Mouse (Mus musculus) liver, embryonic 13.5 days (tissue): Measurements from ENCODE around the gene Evl. TPM values are rescaled to one million over a fixed set of nuclear protein-coding genes. Genes with fewer than 3 reads are reported as not detected.

Experiments
- ATAC-seq: fragments of 200-750 bp; cut with Nextera tagmentation; 2 replicates; pipeline ENCODE4 v1.8.0; 2017; ENCODE audit warnings: low read depth, mild to moderate bottlenecking, moderate number of reproducible peaks, moderate library complexity
- DNase-seq: peaks from one replicate; pipeline ENCODE4 v3.0.0; 2022
- H3K27ac ChIP-seq: fragments of 300-500 bp; sonication (generic); 2 replicates; pipeline ENCODE4 v1.5.1; 2015; ENCODE audit warnings: moderate library complexity, mild to moderate bottlenecking, inconsistent platforms
- H3K27me3 ChIP-seq: fragments of 300-500 bp; sonication (generic); 2 replicates; pipeline ENCODE4 v1.6.1; 2015; ENCODE audit warnings: mild to moderate bottlenecking, inconsistent platforms
- H3K36me3 ChIP-seq: fragments of 300-500 bp; sonication (generic); 2 replicates; pipeline ENCODE4 v1.6.1; 2015; ENCODE audit warnings: mild to moderate bottlenecking, inconsistent platforms
- H3K4me1 ChIP-seq: fragments of 300-500 bp; sonication (generic); replicated peaks from 2 replicates; pipeline ENCODE4 v1.6.1; 2015; ENCODE audit warnings: inconsistent platforms
- H3K4me2 ChIP-seq: fragments of 300-500 bp; sonication (generic); 2 replicates; pipeline ENCODE4 v1.6.1; 2015; ENCODE audit warnings: inconsistent platforms, mild to moderate bottlenecking, moderate library complexity
- H3K4me3 ChIP-seq: fragments of 300-500 bp; sonication (generic); replicated peaks from 2 replicates; pipeline ENCODE4 v1.5.1; 2015; ENCODE audit warnings: mild to moderate bottlenecking, inconsistent platforms
- H3K9ac ChIP-seq: fragments of 300-500 bp; sonication (generic); 2 replicates; pipeline ENCODE4 v1.6.1; 2015; ENCODE audit warnings: mild to moderate bottlenecking, inconsistent platforms
- H3K9me3 ChIP-seq: fragments of 300-500 bp; sonication (generic); replicated peaks from 2 replicates; pipeline ENCODE4 v1.6.1; 2016; ENCODE audit warnings: inconsistent platforms
- WGBS: fragments of 180-500 bp; shearing (Covaris S2); methylation state at CpG from one replicate; pipeline ENCODE4 v1.1.7; 2015; ENCODE audit not compliant: insufficient replicate concordance; 5-methylcytosine and 5-hydroxymethylcytosine counted together
- polyA plus RNA-seq: library from polyadenylated mRNA; unstranded; fragments of >200 nt; fragmentation: Nextera tagmentation; extraction: Ambion mirVana; gene quantifications from 2 replicates; pipeline ENCODE4 v1.2.1, GENCODE M21; 2015

Evl gene
- polyA plus RNA-seq, 1 experiment from 2014 or later: 10.4 TPM

- Histone ChIP-seq H3K9ac (no peak overlapping the region), H3K4me3 (no peak overlapping the region), H3K27ac (no peak overlapping the region), H3K4me1 (no peaks in the 10 kb centered on the region; the same call in 1 of the 2 replicates), H3K9me3 (no peaks in the 10 kb centered on the region), H3K27me3 (no peaks in the 10 kb centered on the region), H3K36me3 (peaks cover 8% of the 10 kb centered on the region; the same call in 1 of the 2 replicates), H3K4me2 (no peak overlapping the region)
- WGBS: 70% methylated on average over 4 of the region's 4 CpGs
- no peak for DNase-seq
- ATAC-seq: no peak
Measured at GRCm38 (mm10) chr12:108678366-108678765, 123.8 kb downstream of the Evl start.

- no peak overlapping the region for H3K9ac ChIP-seq
- H3K27ac ChIP-seq: no peak overlapping the region
- H3K4me2 ChIP-seq: no peak overlapping the region
- no peak overlapping the region for H3K4me3 ChIP-seq
- no peak for DNase-seq
- WGBS: 82% methylated on average over 8 of the region's 8 CpGs
- H3K36me3 ChIP-seq: peaks cover 13% of the 10 kb centered on the region; the same call in 1 of the 2 replicates
- no peak for ATAC-seq
- no peaks in the 10 kb centered on the region for H3K27me3 ChIP-seq
- H3K9me3 ChIP-seq: no peaks in the 10 kb centered on the region
- no peaks in the 10 kb centered on the region for H3K4me1 ChIP-seq
Measured at GRCm38 (mm10) chr12:108680861-108681260, 126.3 kb downstream of the Evl start.

GRCm38 (mm10) chr12:108682240-108683023, 127.9 kb downstream of the Evl start:
- Histone ChIP-seq H3K4me1 (no peaks in the 10 kb centered on the region), H3K9me3 (no peaks in the 10 kb centered on the region), H3K36me3 (peaks cover 13% of the 10 kb centered on the region; the same call in 1 of the 2 replicates), H3K27me3 (no peaks in the 10 kb centered on the region), H3K9ac (no peak overlapping the region), H3K4me2 (no peak overlapping the region), H3K27ac (no peak overlapping the region), H3K4me3 (no peak overlapping the region)
- 67% methylated on average over 13 of the region's 13 CpGs for WGBS
- ATAC-seq (no peak), DNase-seq (no peak)

- peaks cover 8% of the 10 kb centered on the region; the same call in 1 of the 2 replicates for H3K36me3 ChIP-seq
- WGBS: 56% methylated on average over 6 of the region's 6 CpGs
- H3K9me3 ChIP-seq: no peaks in the 10 kb centered on the region
- H3K27ac ChIP-seq: no peak overlapping the region
- H3K4me3 ChIP-seq: no peak overlapping the region
- no peak for ATAC-seq
- no peaks in the 10 kb centered on the region for H3K27me3 ChIP-seq
- no peaks in the 10 kb centered on the region for H3K4me1 ChIP-seq
- H3K4me2 ChIP-seq: no peak overlapping the region
- DNase-seq: no peak
- H3K9ac ChIP-seq: no peak overlapping the region
Measured at GRCm38 (mm10) chr12:108686463-108686862, 131.9 kb downstream of the Evl start.

- no peak for ATAC-seq
- Histone ChIP-seq H3K27ac (no peak overlapping the region), H3K9ac (no peak overlapping the region)
Measured at GRCm38 (mm10) chr12:108686926-108687325, 132.4 kb downstream of the Evl start.

GRCm38 (mm10) chr12:108689167-108689566, 134.6 kb downstream of the Evl start:
- no peak overlapping the region for H3K4me3 ChIP-seq
- no peaks in the 10 kb centered on the region for H3K4me1 ChIP-seq
- no peak overlapping the region for H3K9ac ChIP-seq
- DNase-seq (no peak), ATAC-seq (0 out of 2 replicates have a peak, but pooled peaks have one; percentile 21)
- no peaks in the 10 kb centered on the region for H3K36me3 ChIP-seq
- no peak overlapping the region for H3K27ac ChIP-seq
- no peak overlapping the region for H3K4me2 ChIP-seq
- 67% methylated on average over 9 of the region's 9 CpGs for WGBS
- no peaks in the 10 kb centered on the region for H3K27me3 ChIP-seq
- H3K9me3 ChIP-seq: no peaks in the 10 kb centered on the region

More at GRCm38 (mm10) chr12:108686926-108687325, 132.4 kb downstream of the Evl start:
- Histone ChIP-seq H3K4me1 (no peaks in the 10 kb centered on the region), H3K36me3 (peaks cover 8% of the 10 kb centered on the region; the same call in 1 of the 2 replicates), H3K27me3 (no peaks in the 10 kb centered on the region), H3K9me3 (no peaks in the 10 kb centered on the region), H3K4me3 (no peak overlapping the region), H3K4me2 (no peak overlapping the region)
- WGBS: 59% methylated on average over 6 of the region's 6 CpGs
- no peak for DNase-seq

- H3K27me3 ChIP-seq: no peaks in the 10 kb centered on the region
- H3K4me3 ChIP-seq: no peak overlapping the region
- H3K27ac ChIP-seq: no peak overlapping the region
- no peaks in the 10 kb centered on the region for H3K4me1 ChIP-seq
- no peaks in the 10 kb centered on the region for H3K9me3 ChIP-seq
- DNase-seq (no peak), ATAC-seq (no peak)
- H3K4me2 ChIP-seq: no peak overlapping the region
- no peaks in the 10 kb centered on the region for H3K36me3 ChIP-seq
- H3K9ac ChIP-seq: no peak overlapping the region
- WGBS: 55% methylated on average over 9 of the region's 9 CpGs
Measured at GRCm38 (mm10) chr12:108690529-108690928, 136.0 kb downstream of the Evl start.

DNA sequence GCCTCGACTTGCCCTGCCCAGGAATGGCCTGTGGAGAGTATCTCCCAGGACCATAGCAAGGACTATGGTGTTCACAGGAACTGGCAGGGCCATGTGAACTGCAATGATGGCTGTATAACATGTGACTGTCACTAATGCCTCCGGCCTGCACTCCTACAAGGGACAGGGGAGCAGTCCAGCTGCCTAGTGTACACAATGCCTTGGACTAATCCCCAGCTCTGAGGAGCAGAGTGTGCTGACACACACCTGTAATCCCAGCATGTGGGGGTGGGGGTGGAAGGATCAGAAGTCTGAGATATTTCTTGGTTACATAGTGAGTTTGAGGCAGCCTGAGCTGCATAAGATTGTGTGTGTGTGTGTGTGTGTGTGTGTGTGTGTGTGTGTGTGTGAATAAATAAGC, 139.1 kb downstream of the Evl start:
- H3K36me3 ChIP-seq: no peaks in the 10 kb centered on the region
- H3K27me3 ChIP-seq: no peaks in the 10 kb centered on the region
- DNase-seq (no peak), ATAC-seq (no peak)
- H3K9me3 ChIP-seq: no peaks in the 10 kb centered on the region
- no peak overlapping the region for H3K9ac ChIP-seq
- no peak overlapping the region for H3K27ac ChIP-seq
- no peak overlapping the region for H3K4me2 ChIP-seq
- H3K4me1 ChIP-seq: no peaks in the 10 kb centered on the region
- WGBS: 49% methylated on average over 2 of the region's 2 CpGs
- no peak overlapping the region for H3K4me3 ChIP-seq

GRCm38 (mm10) chr12:108694223-108694622, 139.7 kb downstream of the Evl start:
- H3K27me3 ChIP-seq: no peaks in the 10 kb centered on the region
- H3K4me3 ChIP-seq: no peak overlapping the region
- H3K9me3 ChIP-seq: no peaks in the 10 kb centered on the region
- DNase-seq (no peak), ATAC-seq (no peak)
- H3K27ac ChIP-seq: no peak overlapping the region
- no peaks in the 10 kb centered on the region for H3K36me3 ChIP-seq
- no peak overlapping the region for H3K4me2 ChIP-seq
- H3K4me1 ChIP-seq: no peaks in the 10 kb centered on the region
- no peak overlapping the region for H3K9ac ChIP-seq
- WGBS: 56% methylated on average over 1 of the region's 1 CpGs

DNA sequence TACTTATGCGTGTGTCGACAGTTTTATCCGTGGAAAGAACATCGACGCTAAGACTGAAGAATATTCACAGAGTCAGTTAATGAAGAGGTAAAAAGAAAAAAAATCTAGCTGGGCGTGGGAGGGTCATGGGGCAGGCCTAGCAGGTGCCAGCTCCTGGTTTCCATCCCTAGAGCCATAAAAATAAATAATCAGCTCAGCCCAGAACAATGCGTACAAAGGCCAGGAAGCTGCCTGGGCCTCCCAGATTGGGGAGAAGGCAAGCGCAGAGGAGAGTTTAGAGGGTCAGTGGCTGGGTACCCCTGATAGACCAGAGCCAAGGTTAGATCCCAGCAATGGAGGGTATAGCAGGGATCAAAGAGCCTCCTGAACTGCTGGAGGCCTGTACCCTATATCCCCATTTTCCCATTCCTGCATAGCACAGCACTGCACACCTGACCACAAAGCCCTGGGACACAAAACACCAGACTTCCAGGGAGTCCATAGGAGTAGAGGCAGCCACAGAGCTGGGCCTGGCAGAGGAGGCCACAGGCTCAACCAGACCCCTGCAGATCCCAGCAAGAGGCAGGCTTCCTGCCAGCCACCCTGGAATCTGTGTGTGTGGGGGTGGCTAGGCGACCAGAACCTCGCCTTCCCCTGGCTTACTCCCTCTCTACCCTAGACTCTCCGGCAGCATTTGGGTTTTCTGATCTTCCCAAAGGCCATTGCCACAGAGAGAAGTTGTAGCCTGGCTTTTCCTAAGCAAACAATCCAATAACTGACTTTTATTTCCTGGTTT, 144.4 kb downstream of the Evl start:
- no peaks in the 10 kb centered on the region for H3K4me1 ChIP-seq
- H3K9ac ChIP-seq: no peak overlapping the region
- H3K27ac ChIP-seq: no peak overlapping the region
- H3K4me3 ChIP-seq: no peak overlapping the region
- H3K36me3 ChIP-seq: no peaks in the 10 kb centered on the region
- 70% methylated on average over 11 of the region's 11 CpGs for WGBS
- H3K9me3 ChIP-seq: no peaks in the 10 kb centered on the region
- H3K27me3 ChIP-seq: peaks cover 44% of the 10 kb centered on the region
- no peak for ATAC-seq
- no peak for DNase-seq
- no peak overlapping the region for H3K4me2 ChIP-seq

GRCm38 (mm10) chr12:108699576-108699975, 145.1 kb downstream of the Evl start:
- WGBS: 60% methylated on average over 10 of the region's 10 CpGs
- ATAC-seq: no peak
- no peaks in the 10 kb centered on the region for H3K36me3 ChIP-seq
- H3K4me2 ChIP-seq: no peak overlapping the region
- H3K9ac ChIP-seq: no peak overlapping the region
- peaks cover 50% of the 10 kb centered on the region for H3K27me3 ChIP-seq
- H3K4me3 ChIP-seq: no peak overlapping the region
- no peaks in the 10 kb centered on the region for H3K4me1 ChIP-seq
- no peak for DNase-seq
- H3K9me3 ChIP-seq: no peaks in the 10 kb centered on the region
- H3K27ac ChIP-seq: no peak overlapping the region
